In genomic region chr2:3500886-3501285, GRCm38 (mm10) we compare ENCODE assay signal across 22 mouse cellular contexts. TPM values are rescaled to one million over a fixed set of nuclear protein-coding genes. Genes with fewer than 3 reads are reported as not detected.
A peak's percentile ranks its signal among the peaks of the same experiment; 100 is the strongest.
DNase-seq lines count a peak whose midpoint lies in the region; ATAC-seq and TF ChIP-seq lines count a peak whose summit lies in the region.
"Had no signal": no experiment of that assay in that cellular context is flagged by ENCODE, and none has a peak within 500 bp of the region (broad histone marks: within the 10 kb centered on the region; RNA-seq: fewer than 3 reads in every experiment).

No protein-coding gene starts in this region.

- ATAC-seq in midbrain, postnatal 0 days (ENCODE audit: low FRiP score) = no peak
- ATAC-seq in midbrain, embryonic 15.5 days (replicated peaks) = no peak
- 0 out of 2 replicates have a peak, but pooled peaks have one; percentile 35 for ATAC-seq in monocyte, adult 5-6 weeks (replicated peaks; ENCODE audit: insufficient number of reproducible peaks, low FRiP score, low TSS enrichment, poor library complexity, severe bottlenecking)
- ATAC-seq: activated CD4-positive, CD25-positive, alpha-beta regulatory T cell, adult 4 months; forebrain, embryonic 14.5 days; intestine, embryonic 16.5 days had no signal

- H3K9ac ChIP-seq in midbrain, postnatal 0 days (replicated peaks; ENCODE audit: low read length, poor library complexity, severe bottlenecking) = no peak overlapping the region
- no peak overlapping the region for H3K9ac ChIP-seq in midbrain, embryonic 15.5 days
- H3K9ac ChIP-seq: embryonic facial prominence, embryonic 15.5 days; heart, embryonic 12.5 days; hindbrain, embryonic 14.5 days had no signal

- no peak overlapping the region for H3K4me2 ChIP-seq in midbrain, postnatal 0 days (ENCODE audit: low read depth, low read length, poor library complexity, severe bottlenecking)
- H3K4me2 ChIP-seq in midbrain, embryonic 15.5 days = no peak overlapping the region
- H3K4me2 ChIP-seq: embryonic facial prominence, embryonic 15.5 days; heart, embryonic 12.5 days; hindbrain, embryonic 14.5 days had no signal

- no peaks in the 10 kb centered on the region for H3K9me3 ChIP-seq in midbrain, postnatal 0 days (ENCODE audit: low read length)
- no peaks in the 10 kb centered on the region for H3K9me3 ChIP-seq in midbrain, embryonic 15.5 days
- H3K9me3 ChIP-seq: embryonic facial prominence, embryonic 15.5 days; forebrain, embryonic 10.5 days; heart, embryonic 12.5 days; hindbrain, embryonic 10.5 days had no signal

- intact Hi-C loops in gastrocnemius, postnatal 14 days (cut with DNase I; ENCODE audit: low total_unique reads) = no loop called here
- intact Hi-C loops in left cerebral cortex, adult 2 months (cut with DNase I) = no loop called here

- H3K36me3 ChIP-seq in midbrain, postnatal 0 days (ENCODE audit: insufficient read depth, low read length) = peaks cover 41% of the 10 kb centered on the region
- H3K36me3 ChIP-seq in midbrain, embryonic 15.5 days (replicated peaks) = peaks cover 34% of the 10 kb centered on the region

- no peak overlapping the region for H3K4me3 ChIP-seq in midbrain, postnatal 0 days (ENCODE audit: low read depth, low read length)
- H3K4me3 ChIP-seq in midbrain, embryonic 15.5 days = no peak overlapping the region
- no peak overlapping the region for H3K4me3 ChIP-seq in left cerebral cortex, adult 2 months
- H3K4me3 ChIP-seq: embryonic facial prominence, embryonic 15.5 days; erythroblast, embryonic 14.5 days; forebrain, embryonic 10.5 days; heart, embryonic 12.5 days; hindbrain, embryonic 10.5 days had no signal

- H3K27ac ChIP-seq in midbrain, postnatal 0 days (ENCODE audit: low read depth, low read length) = no peak overlapping the region
- H3K27ac ChIP-seq in midbrain, embryonic 15.5 days = no peak overlapping the region
- no peak overlapping the region for H3K27ac ChIP-seq in left cerebral cortex, adult 2 months
- H3K27ac ChIP-seq: embryonic facial prominence, embryonic 15.5 days; forebrain, embryonic 10.5 days; hindbrain, embryonic 10.5 days; hindbrain, embryonic 14.5 days had no signal

- H3K27me3 ChIP-seq in midbrain, postnatal 0 days (ENCODE audit: insufficient read depth, low read length) = no peaks in the 10 kb centered on the region
- no peaks in the 10 kb centered on the region for H3K27me3 ChIP-seq in midbrain, embryonic 15.5 days (replicated peaks)
- H3K27me3 ChIP-seq: embryonic facial prominence, embryonic 15.5 days; heart, embryonic 12.5 days had no signal

- peak; percentile 17; the same call in 1 of the 2 replicates for TF ChIP-seq CTCF in midbrain, postnatal 0 days (IDR thresholded peaks at IDR 0.05)
- no peak for TF ChIP-seq CTCF in left cerebral cortex, adult 2 months (IDR thresholded peaks at IDR 0.05)

- no peak for DNase-seq in midbrain, postnatal 0 days (ENCODE audit: low spot score)
- peak; percentile 5 for DNase-seq in MEL-GATA-1-ER (ENCODE audit: extremely low read depth, low read depth)
- no peak for DNase-seq in adrenal gland, adult (ENCODE audit: inconsistent age in 2 of 2, low spot score in 1 of 2)
- DNase-seq in gastrocnemius, postnatal 14 days = no peak
- no peak for DNase-seq in left cerebral cortex, adult 2 months (ENCODE audit: extremely low spot score in 1 of 2, low spot score in 2 of 2)
- DNase-seq: adrenal gland, adult 2 months; adrenal gland, postnatal 25 days; cerebellum, adult 18-20 months; cerebellum, adult 9-11 months; embryo, embryonic 11 days had no signal

- 96% methylated on average over 5 of the region's 5 CpGs for WGBS in midbrain, postnatal 0 days
- 95% methylated on average over 5 of the region's 5 CpGs for WGBS in midbrain, embryonic 15.5 days

- no peaks in the 10 kb centered on the region for H3K4me1 ChIP-seq in midbrain, postnatal 0 days (ENCODE audit: insufficient read depth, low read length)
- no peaks in the 10 kb centered on the region for H3K4me1 ChIP-seq in midbrain, embryonic 15.5 days
- H3K4me1 ChIP-seq: embryonic facial prominence, embryonic 15.5 days; forebrain, embryonic 10.5 days; heart, embryonic 12.5 days; hindbrain, embryonic 10.5 days had no signal

RNA-seq across cellular contexts. Expression of gene Gm45902, which starts 11.7 kb away (rescaled TPM):
- total RNA-seq in midbrain, postnatal 0 days (2014; rRNA removed) = 10.6 TPM in 2 replicates
- polyA plus RNA-seq in midbrain, postnatal 0 days (2015; fragmentation: Nextera tagmentation; extraction: Ambion mirVana) = 4.8 and 5.2 TPM in 2 replicates
- polyA plus RNA-seq in midbrain, embryonic 15.5 days (2015; fragmentation: Nextera tagmentation; extraction: Ambion mirVana) = 9.2 and 9.7 TPM in 2 replicates
- total RNA-seq in monocyte, adult 5-6 weeks (2017) = 6.8 to 13.6 TPM (median 9.7 TPM) in 3 replicates
- total RNA-seq in gastrocnemius, postnatal 14 days (2021) = 1 to 10 TPM; 1.1 to 1.2 TPM
- 1 to 10 TPM; 5.2 to 5.8 TPM for total RNA-seq in left cerebral cortex, adult 2 months (2021)

RNA-seq across cellular contexts. Expression of gene Hspa14, which starts 11.7 kb away (rescaled TPM):
- 45.1 and 47.2 TPM in 2 replicates for total RNA-seq in midbrain, postnatal 0 days (2014; rRNA removed)
- polyA plus RNA-seq in midbrain, postnatal 0 days (2015; fragmentation: Nextera tagmentation; extraction: Ambion mirVana) = 42.7 and 45.8 TPM in 2 replicates
- polyA plus RNA-seq in midbrain, embryonic 15.5 days (2015; fragmentation: Nextera tagmentation; extraction: Ambion mirVana) = 62.3 and 64.1 TPM in 2 replicates
- 87.0 to 139 TPM (median 114 TPM) in 3 replicates for total RNA-seq in monocyte, adult 5-6 weeks (2017)
- total RNA-seq in gastrocnemius, postnatal 14 days (2021) = 10 to 100 TPM; 14.8 to 16.1 TPM
- 10 to 100 TPM; 47.3 to 52.7 TPM for total RNA-seq in left cerebral cortex, adult 2 months (2021)

RNA-seq across cellular contexts. Expression of gene Cdnf, which starts 11.9 kb away (rescaled TPM):
- total RNA-seq in midbrain, postnatal 0 days (2014; rRNA removed) = 0.47 and 0.55 TPM in 2 replicates
- polyA plus RNA-seq in midbrain, postnatal 0 days (2015; fragmentation: Nextera tagmentation; extraction: Ambion mirVana) = 0.23 and 0.58 TPM in 2 replicates
- polyA plus RNA-seq in midbrain, embryonic 15.5 days (2015; fragmentation: Nextera tagmentation; extraction: Ambion mirVana) = 0.17 and 0.26 TPM in 2 replicates
- 0.68 TPM in 1 of 3 replicates, not detected in the others for total RNA-seq in monocyte, adult 5-6 weeks (2017)
- total RNA-seq in gastrocnemius, postnatal 14 days (2021) = 10 to 100 TPM; 22.1 to 24.0 TPM
- total RNA-seq in left cerebral cortex, adult 2 months (2021) = under 1 TPM; 0.54 to 0.77 TPM
- polyA plus RNA-seq: embryonic facial prominence, embryonic 11.5 days; erythroblast, embryonic 14.5 days had no signal

RNA-seq across cellular contexts. Expression of gene Suv39h2, which starts 26.1 kb away (rescaled TPM):
- total RNA-seq in midbrain, postnatal 0 days (2014; rRNA removed) = 5.6 and 6.7 TPM in 2 replicates
- 4.8 and 4.9 TPM in 2 replicates for polyA plus RNA-seq in midbrain, postnatal 0 days (2015; fragmentation: Nextera tagmentation; extraction: Ambion mirVana)
- polyA plus RNA-seq in midbrain, embryonic 15.5 days (2015; fragmentation: Nextera tagmentation; extraction: Ambion mirVana) = 8.2 TPM in 2 replicates
- 0.11 to 4.4 TPM (median 0.87 TPM) in 3 replicates for total RNA-seq in monocyte, adult 5-6 weeks (2017)
- 1 to 10 TPM in 1 of 2 experiments, under 1 TPM in 1; 0.78 to 1.6 TPM for total RNA-seq in gastrocnemius, postnatal 14 days (2021)
- 1 to 10 TPM; 3.4 to 3.5 TPM for total RNA-seq in left cerebral cortex, adult 2 months (2021)

Comparison
In these comparisons a context has a peak if more than half of its experiments do, and no peak if none do; other contexts are left out.
1. RNA of gene Cdnf, which starts 11.9 kb away (total RNA-seq): 22.1 to 24.0 TPM in gastrocnemius, postnatal 14 days; 0.54 to 0.77 TPM in left cerebral cortex, adult 2 months, 0.47 to 0.55 TPM in midbrain, postnatal 0 days and 0.68 TPM in monocyte, adult 5-6 weeks; every median in the first group is over 10 times any median in the second.